Mouse (Mus musculus) heart, postnatal 0 days (tissue): Measurements from ENCODE around the gene Chd8.

Source experiments
- CTCF ChIP-seq: IDR thresholded peaks from 2 replicates; pipeline ENCODE4 v1.5.1; 2016; ENCODE audit warnings: antibody characterized with exemption, control low read depth, low read depth
- EP300 ChIP-seq: IDR thresholded peaks from 2 replicates; pipeline ENCODE4 v1.6.1; 2016; ENCODE audit warnings: antibody characterized with exemption, low read depth

DNA sequence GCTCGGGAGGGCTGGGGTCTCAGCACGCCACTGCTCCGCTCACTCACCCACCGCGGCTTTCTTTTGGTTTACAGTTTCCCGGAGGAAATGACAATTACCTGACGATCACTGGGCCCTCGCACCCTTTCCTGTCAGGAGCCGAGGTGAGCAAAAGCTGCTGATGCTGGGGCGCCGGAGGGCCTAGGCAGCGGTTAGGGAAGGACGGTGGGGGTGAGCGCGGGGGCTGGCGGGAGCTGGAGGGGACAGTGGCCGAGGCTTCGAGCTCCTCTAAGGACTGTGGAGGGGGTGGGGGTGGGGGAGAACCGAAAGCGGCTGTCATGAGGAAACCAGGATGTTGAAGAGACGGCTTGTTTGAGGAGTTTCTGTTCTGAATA is 22.2 kb upstream of the Chd8 start:
- no peak for TF ChIP-seq CTCF
- no peak for TF ChIP-seq EP300
